47 mouse cellular contexts compared by ENCODE assay signal in genomic region chr13:67857317-67857716, GRCm38 (mm10). TPM values are rescaled to one million over a fixed set of nuclear protein-coding genes. Genes with fewer than 3 reads are reported as not detected.
"Had no signal": no experiment of that assay in that cellular context is flagged by ENCODE, and none has a peak within 500 bp of the region (broad histone marks: within the 10 kb centered on the region; RNA-seq: fewer than 3 reads in every experiment).

No protein-coding gene starts in this region.

- H3K4me1 ChIP-seq: limb, embryonic 10.5 days; limb, embryonic 12.5 days; limb, embryonic 13.5 days; limb, embryonic 15.5 days; liver, embryonic 12.5 days; liver, embryonic 13.5 days; liver, embryonic 15.5 days; lung, embryonic 15.5 days; megakaryocyte, embryonic 14.5 days; midbrain, embryonic 10.5 days; midbrain, embryonic 12.5 days; midbrain, embryonic 13.5 days; midbrain, embryonic 15.5 days; neural tube, embryonic 12.5 days had no signal

- H3K27ac ChIP-seq: limb, embryonic 10.5 days; limb, embryonic 12.5 days; limb, embryonic 13.5 days; limb, embryonic 15.5 days; liver, embryonic 12.5 days; liver, embryonic 13.5 days; liver, embryonic 14.5 days; liver, embryonic 15.5 days; lung, embryonic 15.5 days; macrophage; midbrain, embryonic 10.5 days; midbrain, embryonic 12.5 days; midbrain, embryonic 13.5 days; midbrain, embryonic 15.5 days; neural tube, embryonic 12.5 days had no signal

- DNase-seq: left cerebral cortex, postnatal 4 days; liver; liver, embryonic 13.5 days; liver, postnatal 0 days; lung, adult 18-20 months; lung, adult 2 months; lung, embryonic 14.5 days; lung, postnatal 10 days; lung, postnatal 14 days; lung, postnatal 36 days; lung, postnatal 4 days; midbrain, embryonic 14.5 days had no signal

- H3K4me3 ChIP-seq: limb, embryonic 10.5 days; limb, embryonic 12.5 days; limb, embryonic 13.5 days; limb, embryonic 15.5 days; liver, embryonic 12.5 days; liver, embryonic 13.5 days; liver, embryonic 15.5 days; lung, embryonic 15.5 days; midbrain, embryonic 10.5 days; midbrain, embryonic 12.5 days; midbrain, embryonic 13.5 days; midbrain, embryonic 15.5 days; myocyte; neural tube, embryonic 12.5 days had no signal

- H3K9ac ChIP-seq: limb, embryonic 12.5 days; limb, embryonic 13.5 days; limb, embryonic 15.5 days; liver, embryonic 12.5 days; liver, embryonic 13.5 days; liver, embryonic 14.5 days; liver, embryonic 15.5 days; liver, postnatal 0 days; lung, embryonic 14.5 days; lung, embryonic 15.5 days; midbrain, embryonic 12.5 days; midbrain, embryonic 13.5 days; midbrain, embryonic 15.5 days; neural tube, embryonic 12.5 days had no signal

- H3K36me3 ChIP-seq: limb, embryonic 10.5 days; limb, embryonic 12.5 days; limb, embryonic 13.5 days; limb, embryonic 15.5 days; liver, embryonic 12.5 days; liver, embryonic 13.5 days; liver, embryonic 15.5 days; lung, embryonic 15.5 days; midbrain, embryonic 10.5 days; midbrain, embryonic 12.5 days; midbrain, embryonic 13.5 days; midbrain, embryonic 15.5 days; neural tube, embryonic 12.5 days had no signal

- H3K27me3 ChIP-seq: limb, embryonic 12.5 days; limb, embryonic 13.5 days; limb, embryonic 15.5 days; liver, embryonic 12.5 days; liver, embryonic 13.5 days; liver, embryonic 15.5 days; lung, embryonic 15.5 days; megakaryocyte, embryonic 14.5 days; midbrain, embryonic 12.5 days; midbrain, embryonic 13.5 days; midbrain, embryonic 15.5 days; neural tube, embryonic 12.5 days had no signal

- H3K9me3 ChIP-seq: limb, embryonic 10.5 days; limb, embryonic 12.5 days; limb, embryonic 13.5 days; limb, embryonic 15.5 days; liver, embryonic 12.5 days; liver, embryonic 13.5 days; liver, embryonic 15.5 days; lung, embryonic 15.5 days; midbrain, embryonic 10.5 days; midbrain, embryonic 12.5 days; midbrain, embryonic 13.5 days; midbrain, embryonic 15.5 days; neural tube, embryonic 12.5 days had no signal

RNA-seq across cellular contexts. Expression of gene BC048507, which starts 5.8 kb away (rescaled TPM):
- total RNA-seq: left cerebral cortex, postnatal 10 days; left cerebral cortex, postnatal 14 days; left cerebral cortex, postnatal 25 days; left cerebral cortex, postnatal 36 days; left cerebral cortex, postnatal 4 days; liver, adult 2 months; megakaryocyte progenitor cell, adult 5-6 weeks; megakaryocyte, adult 5-6 weeks; megakaryocyte-erythroid progenitor cell, adult 5-6 weeks; midbrain, postnatal 0 days; monocyte, adult 5-6 weeks had no signal
- polyA plus RNA-seq: limb, embryonic 10.5 days; limb, embryonic 11.5 days; limb, embryonic 12.5 days; limb, embryonic 13.5 days; limb, embryonic 14.5 days; limb, embryonic 15.5 days; liver, adult 2 months; liver, embryonic 11.5 days; liver, embryonic 12.5 days; liver, embryonic 13.5 days; liver, embryonic 14.5 days; liver, embryonic 15.5 days; liver, embryonic 16.5 days; liver, postnatal 0 days; lung, adult 2 months; lung, embryonic 14.5 days; lung, embryonic 15.5 days; lung, embryonic 16.5 days; lung, postnatal 0 days; macrophage; midbrain, embryonic 10.5 days; midbrain, embryonic 11.5 days; midbrain, embryonic 12.5 days; midbrain, embryonic 13.5 days; midbrain, embryonic 14.5 days; midbrain, embryonic 16.5 days; midbrain, postnatal 0 days; myocyte; neural tube, embryonic 11.5 days; neural tube, embryonic 12.5 days had no signal

RNA-seq across cellular contexts. Expression of gene Gm10037, which starts 26.4 kb away (rescaled TPM):
- total RNA-seq: megakaryocyte, adult 5-6 weeks; megakaryocyte-erythroid progenitor cell, adult 5-6 weeks; monocyte, adult 5-6 weeks had no signal
- polyA plus RNA-seq: liver, embryonic 16.5 days; myocyte had no signal
